Mouse (Mus musculus): ENCODE measurements around the gene Akt2. TPM values are rescaled to one million over a fixed set of nuclear protein-coding genes. Genes with fewer than 3 reads are reported as not detected.

Gene Akt2
- polyA plus RNA-seq, 1 experiment from 2014 or later = 59.6 TPM

DNA sequence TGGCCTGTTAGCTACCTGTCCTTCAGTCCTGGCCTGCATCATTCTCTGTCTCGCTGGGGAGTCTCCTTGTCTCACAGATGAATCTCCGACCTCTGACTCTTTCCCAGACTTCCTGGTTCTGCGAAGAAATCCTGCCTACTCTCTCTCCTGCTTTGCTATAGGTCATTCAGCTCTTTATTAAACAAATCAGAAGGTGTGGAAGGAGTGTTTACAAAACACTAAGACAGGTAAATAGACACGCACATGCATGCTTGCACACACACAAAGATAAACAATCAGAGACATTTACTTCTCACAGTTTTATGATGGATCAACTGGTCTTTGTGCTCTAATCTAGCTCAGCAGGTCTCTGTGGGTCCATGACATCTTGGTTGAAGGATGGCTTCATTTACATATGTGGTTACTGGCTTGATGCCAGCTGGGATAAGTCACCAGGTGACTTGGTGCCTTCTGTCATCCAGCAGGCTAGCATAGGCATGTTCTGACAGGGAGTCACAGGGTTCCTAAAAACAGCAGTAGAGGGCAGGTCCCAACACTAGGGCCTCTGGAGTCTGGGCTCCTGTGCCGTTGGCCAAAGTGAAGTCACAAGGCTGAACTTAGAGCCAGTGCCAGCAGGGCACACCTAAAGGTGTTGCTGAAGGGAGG lies 21.6 kb upstream of the Akt2 start:
- no peak overlapping the region for H3K27ac ChIP-seq (replicated peaks)
- peaks cover 83% of the 10 kb centered on the region for H3K36me3 ChIP-seq
- 90% methylated on average over 5 of the region's 5 CpGs for WGBS
- H3K4me2 ChIP-seq = no peak overlapping the region
- ATAC-seq (ENCODE audit: low read depth) = no peak
- H3K27me3 ChIP-seq = no peaks in the 10 kb centered on the region
- no peaks in the 10 kb centered on the region for H3K9me3 ChIP-seq
- no peak overlapping the region for H3K4me3 ChIP-seq
- H3K9ac ChIP-seq = no peak overlapping the region
- no peaks in the 10 kb centered on the region for H3K4me1 ChIP-seq (replicated peaks)

DNA sequence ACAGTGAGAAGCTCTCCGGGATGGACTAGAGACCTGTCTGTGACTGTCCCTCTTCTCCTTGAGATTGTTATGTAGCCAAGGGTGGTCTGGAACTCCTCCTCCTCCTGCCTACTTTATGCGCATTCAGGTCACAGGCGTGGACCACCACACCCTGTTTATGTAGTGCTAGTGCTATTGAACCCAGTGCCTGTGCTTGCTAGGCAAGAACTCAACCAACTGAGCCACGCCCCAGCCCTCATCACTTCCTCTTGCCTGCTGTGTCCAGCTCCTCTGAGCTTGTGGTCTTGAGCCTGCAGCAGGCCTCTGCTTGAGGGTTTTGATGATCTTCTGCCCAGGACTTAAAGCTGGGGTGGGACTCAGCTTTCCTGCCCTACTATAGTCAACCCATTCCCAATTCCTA lies 19.2 kb upstream of the Akt2 start:
- WGBS = 96% methylated on average over 4 of the region's 4 CpGs
- no peak overlapping the region for H3K4me3 ChIP-seq
- ATAC-seq (ENCODE audit: low read depth) = no peak
- no peaks in the 10 kb centered on the region for H3K9me3 ChIP-seq
- no peak overlapping the region for H3K27ac ChIP-seq (replicated peaks)
- H3K4me1 ChIP-seq (replicated peaks) = no peaks in the 10 kb centered on the region
- peaks cover 89% of the 10 kb centered on the region for H3K36me3 ChIP-seq
- H3K9ac ChIP-seq = no peak overlapping the region
- H3K27me3 ChIP-seq = no peaks in the 10 kb centered on the region
- H3K4me2 ChIP-seq = no peak overlapping the region

DNA sequence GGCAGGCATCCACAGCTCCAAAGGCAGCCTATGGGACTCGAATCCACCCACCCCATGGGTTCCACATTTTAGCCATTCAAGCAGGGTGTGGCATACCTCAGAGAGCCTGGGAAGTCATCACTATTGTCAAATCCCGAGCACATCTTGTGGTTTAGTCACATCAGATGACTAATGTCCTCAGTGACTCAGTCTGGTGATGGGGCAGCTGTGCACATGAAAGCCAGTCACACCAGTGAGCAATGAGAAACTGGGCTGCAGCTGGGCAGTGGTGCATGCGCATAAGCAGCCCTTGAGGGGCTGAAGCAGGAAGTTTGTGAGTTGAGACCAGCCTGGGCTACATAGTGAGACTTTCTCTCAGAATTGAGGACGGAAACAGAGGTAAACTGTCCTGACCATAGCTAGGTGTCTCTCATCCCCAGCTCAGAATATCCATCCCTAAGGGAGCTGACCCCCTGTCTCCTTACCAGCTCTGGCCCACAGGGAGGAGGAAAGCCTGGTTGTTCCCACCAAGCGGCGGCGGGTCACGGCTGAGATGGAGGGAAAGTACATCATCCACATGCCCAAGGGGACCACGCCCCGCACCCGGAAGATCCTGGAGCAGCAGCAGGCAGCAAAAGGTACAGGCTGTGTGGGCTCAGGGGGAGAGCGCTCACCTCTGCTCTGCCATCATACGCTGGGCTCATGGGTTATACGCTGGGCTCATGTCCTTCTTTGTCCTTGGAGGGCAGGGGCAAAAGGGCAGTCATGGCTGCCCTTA lies 17.1 kb upstream of the Akt2 start:
- Histone ChIP-seq H3K4me3 (no peak overlapping the region), H3K4me1 (replicated peaks) (no peaks in the 10 kb centered on the region), H3K27me3 (no peaks in the 10 kb centered on the region), H3K4me2 (no peak overlapping the region), H3K27ac (replicated peaks) (no peak overlapping the region), H3K9me3 (no peaks in the 10 kb centered on the region), H3K36me3 (peaks cover 88% of the 10 kb centered on the region), H3K9ac (no peak overlapping the region)
- no peak for ATAC-seq (ENCODE audit: low read depth)
- 93% methylated on average over 14 of the region's 14 CpGs for WGBS

DNA sequence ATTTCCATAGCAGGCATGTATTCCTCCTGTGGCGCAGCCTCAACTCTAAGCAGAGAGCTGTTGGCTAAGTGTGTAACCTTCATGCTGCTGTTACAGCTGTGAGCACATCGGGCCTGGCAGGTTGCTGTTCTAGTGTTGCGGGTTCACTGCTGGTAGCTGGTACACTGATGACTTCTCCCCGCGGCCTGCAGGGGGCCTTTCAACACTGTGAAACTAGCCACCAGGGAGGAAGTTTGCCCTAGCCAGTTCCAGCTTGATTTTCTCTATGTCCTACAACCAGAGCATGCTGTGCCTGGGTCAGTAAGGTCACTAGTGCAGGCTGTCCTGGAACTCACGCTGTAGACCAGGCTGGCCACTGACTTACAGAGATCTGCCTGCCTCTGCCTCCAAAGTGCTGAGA lies 14.4 kb upstream of the Akt2 start:
- ATAC-seq (ENCODE audit: low read depth) = no peak
- H3K27me3 ChIP-seq = no peaks in the 10 kb centered on the region
- H3K4me2 ChIP-seq = no peak overlapping the region
- peaks cover 92% of the 10 kb centered on the region for H3K36me3 ChIP-seq
- H3K9me3 ChIP-seq = no peaks in the 10 kb centered on the region
- H3K9ac ChIP-seq = no peak overlapping the region
- H3K4me3 ChIP-seq = no peak overlapping the region
- 73% methylated on average over 6 of the region's 6 CpGs for WGBS
- no peaks in the 10 kb centered on the region for H3K4me1 ChIP-seq (replicated peaks)
- H3K27ac ChIP-seq (replicated peaks) = no peak overlapping the region

DNA sequence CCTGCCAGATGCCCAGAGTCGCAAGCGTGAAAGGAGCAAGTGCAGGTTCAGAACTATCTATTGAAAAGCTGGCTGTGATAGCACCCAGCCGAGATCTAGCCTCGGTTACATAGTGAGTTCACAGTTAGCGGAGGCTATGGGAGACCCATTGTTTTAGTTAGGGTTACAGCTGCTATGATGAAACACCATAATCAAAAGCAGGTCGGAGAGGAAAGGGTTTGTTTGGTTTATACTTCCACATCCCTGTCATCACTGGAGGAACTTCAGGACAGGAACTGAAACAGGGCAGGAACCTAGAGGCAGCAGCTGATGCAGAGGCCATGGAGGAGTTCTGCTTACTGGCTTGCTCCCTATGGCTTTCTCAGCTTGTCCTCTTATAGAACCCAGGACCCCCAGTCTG lies 13.8 kb upstream of the Akt2 start:
- Histone ChIP-seq H3K4me3 (no peak overlapping the region), H3K36me3 (peaks cover 92% of the 10 kb centered on the region), H3K4me1 (replicated peaks) (no peaks in the 10 kb centered on the region), H3K9me3 (no peaks in the 10 kb centered on the region), H3K4me2 (no peak overlapping the region), H3K27ac (replicated peaks) (no peak overlapping the region), H3K9ac (no peak overlapping the region), H3K27me3 (no peaks in the 10 kb centered on the region)
- no peak for ATAC-seq (ENCODE audit: low read depth)
- WGBS = 92% methylated on average over 6 of the region's 6 CpGs

DNA sequence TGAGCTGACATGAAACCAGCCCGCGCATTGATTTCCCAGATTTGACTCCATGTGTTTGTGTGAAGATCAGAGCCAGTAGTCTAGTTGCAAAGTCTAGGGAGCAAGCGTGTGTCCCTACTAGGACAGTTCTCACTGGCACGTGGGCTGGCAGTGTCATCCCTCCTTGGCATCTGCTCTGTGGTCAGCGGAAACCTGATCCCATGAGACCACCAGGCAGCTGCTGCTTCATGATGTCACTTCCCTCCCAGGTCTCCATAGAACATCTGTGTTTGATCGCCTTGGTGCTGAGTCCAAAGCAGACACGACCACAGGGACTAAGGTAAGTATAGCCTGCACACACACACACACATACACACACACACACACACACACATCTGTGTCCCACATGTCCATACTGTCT lies 12.9 kb upstream of the Akt2 start:
- Histone ChIP-seq H3K9ac (no peak overlapping the region), H3K36me3 (peaks cover 96% of the 10 kb centered on the region), H3K27ac (replicated peaks) (no peak overlapping the region), H3K9me3 (no peaks in the 10 kb centered on the region), H3K27me3 (no peaks in the 10 kb centered on the region), H3K4me2 (no peak overlapping the region), H3K4me3 (no peak overlapping the region), H3K4me1 (replicated peaks) (no peaks in the 10 kb centered on the region)
- 82% methylated on average over 7 of the region's 7 CpGs for WGBS
- ATAC-seq (ENCODE audit: low read depth) = no peak

DNA sequence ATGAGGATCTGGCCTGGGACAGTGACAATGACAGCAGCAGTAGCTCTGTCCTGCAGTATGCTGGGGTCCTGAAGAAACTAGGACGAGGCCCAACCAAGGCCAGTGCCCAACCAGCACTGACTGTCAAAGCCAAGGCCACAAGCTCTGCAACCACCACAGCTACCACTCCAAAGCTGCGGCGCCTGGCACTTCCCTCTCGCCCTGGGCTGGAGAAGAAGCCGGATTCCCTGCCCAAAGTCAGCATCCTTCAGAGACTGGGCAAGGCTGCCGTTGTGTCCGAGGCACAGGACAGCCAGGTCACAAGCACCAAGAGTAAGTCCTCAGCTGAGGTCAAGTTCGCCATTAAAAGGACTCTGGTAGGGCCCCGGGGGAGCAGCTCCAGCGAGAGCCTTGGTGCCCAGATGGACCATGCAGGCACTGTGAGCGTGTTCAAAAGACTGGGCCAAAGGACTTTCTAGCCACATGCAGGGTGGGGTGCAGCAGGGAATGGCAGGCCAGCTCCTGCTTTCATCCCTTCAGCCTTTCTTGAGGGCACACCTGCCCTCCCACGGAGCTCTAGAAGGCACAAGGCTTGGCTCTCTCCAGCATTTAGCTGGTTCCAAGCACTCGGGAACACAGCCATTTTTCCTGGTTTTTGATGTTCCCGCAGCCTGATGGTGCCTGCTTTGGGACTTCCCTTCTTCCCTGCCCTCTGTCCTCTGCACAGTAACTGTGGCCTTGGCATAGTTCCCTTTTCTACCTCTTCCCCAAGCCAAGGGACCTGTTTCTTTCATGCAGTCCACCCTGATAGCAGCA lies 10.8 kb upstream of the Akt2 start:
- Histone ChIP-seq H3K27me3 (no peaks in the 10 kb centered on the region), H3K36me3 (peaks cover 93% of the 10 kb centered on the region), H3K4me2 (no peak overlapping the region), H3K27ac (replicated peaks) (no peak overlapping the region), H3K9me3 (no peaks in the 10 kb centered on the region), H3K4me3 (no peak overlapping the region), H3K9ac (no peak overlapping the region), H3K4me1 (replicated peaks) (no peaks in the 10 kb centered on the region)
- WGBS = 90% methylated on average over 14 of the region's 14 CpGs
- no peak for ATAC-seq (ENCODE audit: low read depth)

DNA sequence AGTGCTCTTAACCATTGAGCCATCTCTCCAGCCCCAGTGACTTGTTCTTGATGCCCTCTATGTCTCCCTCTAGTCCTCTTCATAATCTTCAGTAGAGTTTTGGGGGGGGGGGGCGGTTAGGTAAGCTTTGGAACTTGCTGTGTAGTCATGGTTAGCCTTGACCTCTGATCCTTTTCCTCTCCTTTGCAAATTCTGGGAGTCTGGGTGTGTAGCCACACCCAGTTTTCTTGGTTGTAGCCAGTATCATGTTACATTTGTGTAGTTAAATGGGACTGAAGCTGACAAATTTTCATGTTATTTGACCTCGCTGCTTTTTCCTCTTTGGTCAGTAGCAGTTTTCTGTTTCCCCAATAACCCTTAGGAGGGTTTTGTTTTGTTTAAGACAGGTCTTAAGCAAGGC lies 4.5 kb upstream of the Akt2 start:
- 73% methylated on average over 2 of the region's 2 CpGs for WGBS
- Histone ChIP-seq H3K36me3 (peaks cover 32% of the 10 kb centered on the region), H3K4me2 (no peak overlapping the region), H3K9me3 (no peaks in the 10 kb centered on the region), H3K9ac (no peak overlapping the region), H3K27ac (replicated peaks) (no peak overlapping the region), H3K4me3 (no peak overlapping the region), H3K27me3 (no peaks in the 10 kb centered on the region), H3K4me1 (replicated peaks) (no peaks in the 10 kb centered on the region)
- no peak for ATAC-seq (ENCODE audit: low read depth)

DNA sequence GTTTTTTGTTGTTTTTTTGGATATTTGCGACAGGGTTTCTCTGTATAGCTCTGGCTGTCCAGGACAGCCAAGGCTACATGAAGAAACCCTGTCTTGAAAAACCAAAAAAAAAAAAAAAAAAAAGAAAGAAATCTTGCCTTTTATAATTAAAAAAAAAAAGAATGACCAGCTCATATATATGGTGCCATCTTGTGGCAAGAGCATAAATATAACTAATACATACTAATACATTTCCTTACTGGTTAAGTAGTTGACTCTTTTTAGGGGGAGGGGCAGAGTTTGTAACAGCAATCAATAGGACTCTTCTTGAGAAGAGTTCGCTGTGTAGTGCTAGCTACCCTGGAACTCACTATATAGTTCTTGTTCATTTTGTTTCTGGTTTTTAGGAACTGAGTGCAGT lies 3.6 kb upstream of the Akt2 start:
- no peak for ATAC-seq (ENCODE audit: low read depth)
- Histone ChIP-seq H3K36me3 (peaks cover 24% of the 10 kb centered on the region), H3K4me1 (replicated peaks) (peaks cover 3% of the 10 kb centered on the region), H3K9me3 (no peaks in the 10 kb centered on the region), H3K9ac (no peak overlapping the region), H3K27ac (replicated peaks) (no peak overlapping the region), H3K27me3 (no peaks in the 10 kb centered on the region), H3K4me2 (no peak overlapping the region), H3K4me3 (no peak overlapping the region)
- WGBS = 86% methylated on average over 2 of the region's 2 CpGs

DNA sequence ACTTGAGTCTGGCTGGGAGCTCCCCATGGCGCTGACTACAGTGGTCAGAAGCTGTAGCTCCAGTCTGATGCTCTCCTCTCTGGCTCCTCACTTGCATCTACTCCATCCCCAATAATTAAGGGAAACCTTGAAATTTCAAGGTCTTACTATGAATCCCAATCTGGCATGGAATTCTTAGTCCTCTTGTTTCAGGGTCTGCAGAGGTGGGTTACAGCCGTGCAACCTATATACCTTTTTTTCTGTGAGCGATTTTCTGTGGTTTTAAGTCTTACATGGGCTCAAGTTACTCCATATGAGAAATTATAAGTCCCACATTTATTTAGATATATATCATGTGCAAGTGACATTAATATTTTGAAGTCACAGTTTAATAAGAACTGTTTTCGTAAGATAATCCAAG lies 1.3 kb upstream of the Akt2 start:
- no peak for ATAC-seq (ENCODE audit: low read depth)
- H3K36me3 ChIP-seq = peaks cover 7% of the 10 kb centered on the region; the same call in 1 of the 2 replicates
- 94% methylated on average over 4 of the region's 4 CpGs for WGBS
- no peaks in the 10 kb centered on the region for H3K9me3 ChIP-seq
- H3K4me3 ChIP-seq = no peak overlapping the region
- H3K4me2 ChIP-seq = no peak overlapping the region
- H3K27me3 ChIP-seq = no peaks in the 10 kb centered on the region
- H3K9ac ChIP-seq = no peak overlapping the region
- H3K4me1 ChIP-seq (replicated peaks) = peaks cover 16% of the 10 kb centered on the region
- no peak overlapping the region for H3K27ac ChIP-seq (replicated peaks)

DNA sequence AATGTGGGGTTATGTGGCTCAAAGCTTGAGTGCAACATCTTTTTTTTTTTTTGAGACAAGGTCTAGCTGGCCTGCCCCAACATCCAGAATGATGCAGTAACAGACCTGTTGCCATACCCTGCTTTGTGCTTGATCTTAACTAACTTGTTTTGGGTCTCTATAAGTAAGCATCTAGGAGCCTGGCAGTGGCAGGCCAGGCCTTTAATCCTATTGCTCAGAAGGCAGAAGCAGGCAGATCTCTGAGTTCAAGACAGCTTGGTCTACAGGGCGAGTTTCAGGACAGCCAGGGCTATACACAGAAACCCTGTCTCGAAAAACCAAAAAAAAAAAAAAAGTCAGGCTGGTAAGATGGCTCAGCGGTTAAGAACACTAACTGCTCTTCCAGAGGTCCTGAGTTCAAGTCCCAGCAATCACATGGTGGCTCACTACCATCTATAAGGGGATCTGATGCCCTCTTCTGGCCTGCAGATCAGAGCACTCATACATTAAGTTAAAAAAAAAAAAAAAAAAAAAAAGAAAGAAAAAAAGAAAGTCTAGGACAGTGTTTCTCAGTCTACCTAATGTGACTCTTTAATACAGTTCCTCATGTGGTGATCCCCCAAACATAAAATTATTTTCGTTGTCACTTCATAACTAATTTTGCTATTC lies 662 bp upstream of the Akt2 start:
- peak overlapping the region; percentile 63 for H3K9ac ChIP-seq
- H3K27me3 ChIP-seq = no peaks in the 10 kb centered on the region
- peak; percentile 1; the same call in 1 of the 2 replicates for ATAC-seq (ENCODE audit: low read depth)
- WGBS = 61% methylated on average over 4 of the region's 4 CpGs
- H3K4me1 ChIP-seq (replicated peaks) = peaks cover 17% of the 10 kb centered on the region
- H3K27ac ChIP-seq (replicated peaks) = peak overlapping the region; percentile 99
- peaks cover 3% of the 10 kb centered on the region; the same call in 1 of the 2 replicates for H3K36me3 ChIP-seq
- H3K4me3 ChIP-seq = peak overlapping the region; percentile 71
- peak overlapping the region; percentile 55 for H3K4me2 ChIP-seq
- no peaks in the 10 kb centered on the region for H3K9me3 ChIP-seq
